Mouse (Mus musculus) forebrain, postnatal 0 days (tissue): ENCODE data around the gene Fam135a. TPM values are rescaled to one million over a fixed set of nuclear protein-coding genes. Genes with fewer than 3 reads are reported as not detected.

Experiments
- ATAC-seq: fragments of 200-750 bp; cut with Nextera tagmentation; 2 replicates; pipeline ENCODE4 v1.8.0; 2017; ENCODE audit warnings: mild to moderate bottlenecking, moderate library complexity
- DNase-seq: peaks from one replicate; pipeline ENCODE4 v3.0.0-alpha.2; 2015
- H3K27ac ChIP-seq: fragments of 300-500 bp; sonication (generic); 2 replicates; pipeline ENCODE4 v1.5.1; 2014; ENCODE audit warnings: low read depth, mild to moderate bottlenecking, antibody characterized with exemption, low read length, moderate library complexity, mixed read lengths
- H3K27me3 ChIP-seq: fragments of 300-500 bp; sonication (generic); 2 replicates; pipeline ENCODE4 v1.6.1; 2014; ENCODE audit warnings: mild to moderate bottlenecking, low read length, mixed read lengths; ENCODE audit not compliant: insufficient read depth
- H3K36me3 ChIP-seq: fragments of 300-500 bp; sonication (generic); 2 replicates; pipeline ENCODE4 v1.6.1; 2014; ENCODE audit warnings: mild to moderate bottlenecking, moderate library complexity; ENCODE audit not compliant: insufficient read depth
- H3K4me1 ChIP-seq: fragments of 300-500 bp; sonication (generic); 2 replicates; pipeline ENCODE4 v1.6.1; 2014; ENCODE audit warnings: antibody characterized with exemption; ENCODE audit not compliant: insufficient read depth
- H3K4me2 ChIP-seq: fragments of 300-500 bp; sonication (generic); 2 replicates; pipeline ENCODE4 v1.6.1; 2014; ENCODE audit warnings: low read depth, mild to moderate bottlenecking, moderate library complexity
- H3K4me3 ChIP-seq: fragments of 300-500 bp; sonication (generic); 2 replicates; pipeline ENCODE4 v1.5.1; 2014; ENCODE audit warnings: low read depth, low read length, mixed read lengths
- H3K9ac ChIP-seq: fragments of 300-500 bp; sonication (generic); 2 replicates; pipeline ENCODE4 v1.6.1; 2014; ENCODE audit warnings: mild to moderate bottlenecking
- H3K9me3 ChIP-seq: fragments of 300-500 bp; sonication (generic); 2 replicates; pipeline ENCODE4 v1.6.1; 2016; ENCODE audit warnings: low read length
- CTCF ChIP-seq: sonication (generic); IDR thresholded peaks from 2 replicates; pipeline ENCODE4 v1.5.1; 2016; ENCODE audit warnings: antibody characterized with exemption, control low read depth, low read depth
- WGBS: fragments of 180-500 bp; shearing (Covaris S2); extraction: QIAGEN DNeasy Blood & Tissue Kit; methylation state at CpG from one replicate; pipeline ENCODE4 v1.1.7; 2014; 5-methylcytosine and 5-hydroxymethylcytosine counted together
- polyA plus RNA-seq: library from polyadenylated mRNA; unstranded; fragments of >200 nt; fragmentation: Nextera tagmentation; extraction: Ambion mirVana; gene quantifications from 2 replicates; pipeline ENCODE4 v1.2.1, GENCODE M21; 2015
- total RNA-seq: library from RNA; depleted of rRNA; stranded (reverse); fragments of >200 nt; gene quantifications from 2 replicates; pipeline ENCODE4 v1.2.3, GENCODE M21; 2014; rRNA removed

The Fam135a gene
- total RNA-seq: 32.1 and 45.4 TPM in 2 replicates
- 13.4 and 19.3 TPM in 2 replicates for polyA plus RNA-seq

GRCm38 (mm10) chr1:24099926-24100869, at the start of gene Fam135a:
Fam135a (minus strand) TSS chr1:24100341.
- peak; percentile 95 for ATAC-seq
- peak within 1 kb of the TSS; percentile 79 for H3K4me2 ChIP-seq
- DNase-seq: peak; percentile 98
- H3K27me3 ChIP-seq: no peaks in the 10 kb centered on the region
- peak within 1 kb of the TSS; percentile 92 for H3K9ac ChIP-seq
- 3% methylated on average over 88 of the region's 88 CpGs for WGBS
- H3K4me1 ChIP-seq: peaks cover 9% of the 10 kb centered on the region; the same call in 1 of the 2 replicates
- H3K4me3 ChIP-seq: peak within 1 kb of the TSS; percentile 81
- H3K9me3 ChIP-seq: no peaks in the 10 kb centered on the region
- no peak for TF ChIP-seq CTCF
- H3K27ac ChIP-seq: peak within 1 kb of the TSS; percentile 82
- no peaks in the 10 kb centered on the region for H3K36me3 ChIP-seq

DNA sequence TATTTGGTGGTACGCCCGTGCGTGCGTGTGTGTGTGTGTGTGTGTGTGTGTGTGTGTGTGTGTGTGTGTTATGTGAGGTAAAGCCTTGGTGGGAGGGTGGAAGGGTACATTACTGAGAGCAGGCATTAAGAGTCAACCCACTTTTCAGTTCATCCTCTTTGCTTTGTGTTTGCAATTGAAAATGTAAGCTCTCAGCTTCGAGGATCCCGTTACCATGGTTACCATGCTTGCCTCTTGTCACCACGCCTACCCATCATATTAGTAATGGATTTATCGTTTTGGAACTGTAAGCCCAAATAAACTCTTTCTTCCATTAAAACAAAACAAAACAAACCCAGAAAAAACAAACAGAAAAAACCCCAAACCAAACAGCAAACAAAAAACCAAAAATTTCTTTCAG, 43.4 kb upstream of the Fam135a start:
- H3K9ac ChIP-seq: no peak overlapping the region
- H3K36me3 ChIP-seq: no peaks in the 10 kb centered on the region
- no peak overlapping the region for H3K4me2 ChIP-seq
- no peak for TF ChIP-seq CTCF
- no peak overlapping the region for H3K27ac ChIP-seq
- no peaks in the 10 kb centered on the region for H3K9me3 ChIP-seq
- no peaks in the 10 kb centered on the region for H3K4me1 ChIP-seq
- peak; percentile 42 for DNase-seq
- H3K4me3 ChIP-seq: no peak overlapping the region
- no peaks in the 10 kb centered on the region for H3K27me3 ChIP-seq
- peak; percentile 54 for ATAC-seq
- WGBS: 69% methylated on average over 8 of the region's 8 CpGs

GRCm38 (mm10) chr1:24140555-24140954, 40.4 kb upstream of the Fam135a start:
- no peak overlapping the region for H3K9ac ChIP-seq
- WGBS: 58% methylated on average over 6 of the region's 6 CpGs
- no peaks in the 10 kb centered on the region for H3K27me3 ChIP-seq
- ATAC-seq (no peak), DNase-seq (no peak)
- no peak overlapping the region for H3K27ac ChIP-seq
- H3K36me3 ChIP-seq: no peaks in the 10 kb centered on the region
- TF ChIP-seq CTCF: no peak
- no peak overlapping the region for H3K4me3 ChIP-seq
- H3K4me2 ChIP-seq: no peak overlapping the region
- no peaks in the 10 kb centered on the region for H3K4me1 ChIP-seq
- H3K9me3 ChIP-seq: no peaks in the 10 kb centered on the region

- 6% methylated on average over 3 of the region's 3 CpGs for WGBS
These were observed 37.0 kb upstream of the Fam135a start for GRCm38 (mm10) chr1:24137133-24137532.

DNA sequence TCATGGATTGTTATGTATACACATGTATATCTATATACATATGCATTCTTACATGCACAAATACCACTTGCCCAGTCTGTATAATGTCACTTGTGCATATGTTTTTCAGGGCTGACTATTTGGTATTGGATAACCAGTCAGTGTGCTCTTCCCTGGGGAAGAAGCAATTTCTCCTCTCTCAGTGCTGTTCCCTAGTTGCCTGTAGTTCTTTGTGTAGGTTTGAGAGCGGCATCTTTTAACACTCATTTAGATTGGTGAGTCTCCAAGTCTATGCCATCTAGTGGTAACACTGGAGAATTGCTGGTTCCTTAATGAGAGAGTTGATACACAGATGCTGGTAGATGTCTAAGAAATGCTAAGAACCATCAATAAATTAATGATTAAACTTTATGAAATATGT, 34.7 kb upstream of the Fam135a start:
- TF ChIP-seq CTCF: peak; percentile 81
- DNase-seq: peak; percentile 83
- 3% methylated on average over 1 of the region's 1 CpGs for WGBS
- Histone ChIP-seq H3K27ac (no peak overlapping the region), H3K9ac (no peak overlapping the region), H3K9me3 (no peaks in the 10 kb centered on the region), H3K4me2 (no peak overlapping the region), H3K27me3 (no peaks in the 10 kb centered on the region), H3K4me1 (no peaks in the 10 kb centered on the region), H3K4me3 (no peak overlapping the region), H3K36me3 (no peaks in the 10 kb centered on the region)
- peak; percentile 84 for ATAC-seq

More at GRCm38 (mm10) chr1:24137133-24137532, 37.0 kb upstream of the Fam135a start:
- peak; percentile 87 for TF ChIP-seq CTCF
- Histone ChIP-seq H3K36me3 (no peaks in the 10 kb centered on the region), H3K27me3 (no peaks in the 10 kb centered on the region), H3K4me3 (no peak overlapping the region), H3K4me2 (no peak overlapping the region), H3K4me1 (no peaks in the 10 kb centered on the region), H3K9ac (no peak overlapping the region), H3K27ac (no peak overlapping the region), H3K9me3 (no peaks in the 10 kb centered on the region)
- peak; percentile 57 for DNase-seq
- no peak for ATAC-seq

DNA sequence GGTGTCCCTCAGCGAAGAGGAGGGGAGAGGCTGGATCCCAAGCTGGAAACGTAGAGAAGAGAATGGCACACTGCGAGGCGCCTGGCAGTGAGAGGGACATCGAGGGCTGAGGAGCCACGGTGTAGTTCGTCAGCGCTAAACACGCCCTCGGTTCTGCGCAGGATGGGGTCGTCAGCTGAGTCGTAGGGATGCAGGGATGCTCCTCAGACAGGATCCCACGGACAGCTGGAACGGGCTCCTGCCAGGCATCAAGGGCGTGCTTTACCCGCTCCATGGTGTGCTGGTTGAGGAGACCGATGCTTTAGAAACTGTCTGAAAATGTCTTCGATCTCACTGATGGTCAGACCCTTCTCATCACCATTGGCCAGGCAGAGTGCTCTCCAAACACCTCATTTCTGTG, 33.7 kb upstream of the Fam135a start:
- H3K27ac ChIP-seq: no peak overlapping the region
- DNase-seq (no peak), ATAC-seq (no peak)
- peak overlapping the region; percentile 31 for H3K4me2 ChIP-seq
- no peak overlapping the region for H3K9ac ChIP-seq
- 47% methylated on average over 19 of the region's 19 CpGs for WGBS
- H3K27me3 ChIP-seq: no peaks in the 10 kb centered on the region
- H3K4me3 ChIP-seq: no peak overlapping the region
- no peaks in the 10 kb centered on the region for H3K4me1 ChIP-seq
- no peaks in the 10 kb centered on the region for H3K9me3 ChIP-seq
- no peak for TF ChIP-seq CTCF
- H3K36me3 ChIP-seq: no peaks in the 10 kb centered on the region

- no peaks in the 10 kb centered on the region for H3K9me3 ChIP-seq
- no peaks in the 10 kb centered on the region for H3K27me3 ChIP-seq
- H3K27ac ChIP-seq: no peak overlapping the region
- no peak for TF ChIP-seq CTCF
- no peak for ATAC-seq
- H3K4me1 ChIP-seq: no peaks in the 10 kb centered on the region
- 30% methylated on average over 6 of the region's 6 CpGs for WGBS
- H3K4me2 ChIP-seq: no peak overlapping the region
- no peak overlapping the region for H3K9ac ChIP-seq
- no peak for DNase-seq
- H3K36me3 ChIP-seq: no peaks in the 10 kb centered on the region
- no peak overlapping the region for H3K4me3 ChIP-seq
These were observed 27.7 kb upstream of the Fam135a start for GRCm38 (mm10) chr1:24127866-24128265.
